Mouse (Mus musculus) forebrain, embryonic 16.5 days (tissue): ENCODE results near the gene Csf2rb. TPM values are rescaled to one million over a fixed set of nuclear protein-coding genes. Genes with fewer than 3 reads are reported as not detected.
A peak's percentile ranks its signal among the peaks of the same experiment; 100 is the strongest.

Experiments
- ATAC-seq: fragments of 200-750 bp; cut with Nextera tagmentation; 2 replicates; pipeline ENCODE4 v1.8.0; 2017; ENCODE audit warnings: mild to moderate bottlenecking, moderate library complexity
- H3K27ac ChIP-seq: fragments of 300-500 bp; sonication (generic); 2 replicates; pipeline ENCODE4 v1.5.1; 2014; ENCODE audit warnings: low read length, control low read depth
- H3K27me3 ChIP-seq: fragments of 300-500 bp; sonication (generic); replicated peaks from 2 replicates; pipeline ENCODE4 v1.6.1; 2014; ENCODE audit warnings: low read length; ENCODE audit not compliant: control insufficient read depth, insufficient read depth
- H3K36me3 ChIP-seq: fragments of 300-500 bp; sonication (generic); 2 replicates; pipeline ENCODE4 v1.6.1; 2014; ENCODE audit not compliant: control insufficient read depth, insufficient read depth
- H3K4me1 ChIP-seq: fragments of 300-500 bp; sonication (generic); replicated peaks from 2 replicates; pipeline ENCODE4 v1.6.1; 2014; ENCODE audit warnings: low read length; ENCODE audit not compliant: control insufficient read depth, insufficient read depth
- H3K4me2 ChIP-seq: fragments of 300-500 bp; sonication (generic); 2 replicates; pipeline ENCODE4 v1.6.1; 2014; ENCODE audit warnings: mild to moderate bottlenecking, low read length, control low read depth
- H3K4me3 ChIP-seq: fragments of 300-500 bp; sonication (generic); replicated peaks from 2 replicates; pipeline ENCODE4 v1.5.1; 2014; ENCODE audit warnings: mild to moderate bottlenecking, low read length, control low read depth
- H3K9ac ChIP-seq: fragments of 300-500 bp; sonication (generic); replicated peaks from 2 replicates; pipeline ENCODE4 v1.6.1; 2014; ENCODE audit warnings: low read depth, low read length, control low read depth
- H3K9me3 ChIP-seq: fragments of 300-500 bp; sonication (generic); 2 replicates; pipeline ENCODE4 v1.6.1; 2016; ENCODE audit warnings: low read length; ENCODE audit not compliant: control insufficient read depth
- WGBS: fragments of 180-500 bp; shearing (Covaris S2); extraction: QIAGEN DNeasy Blood & Tissue Kit; methylation state at CpG from one replicate; pipeline ENCODE4 v1.1.7; 2014; 5-methylcytosine and 5-hydroxymethylcytosine counted together
- microRNA-seq: library from miRNA; unstranded; fragments of <30 nt; microRNA quantifications from one replicate; pipeline ENCODE4, GENCODE M21; 2017
- polyA plus RNA-seq: library from polyadenylated mRNA; unstranded; fragments of >200 nt; fragmentation: Nextera tagmentation; extraction: Ambion mirVana; gene quantifications from 2 replicates; pipeline ENCODE4 v1.2.1, GENCODE M21; 2015

Gene Csf2rb
- polyA plus RNA-seq, 1 experiment from 2014 or later, result 0.27 TPM

GRCm38 (mm10) chr15:78403301-78403741, 77.8 kb downstream of the Csf2rb start:
- Histone ChIP-seq H3K36me3 (no peaks in the 10 kb centered on the region), H3K27me3 (peaks cover 3% of the 10 kb centered on the region; the same call in 1 of the 2 replicates), H3K9me3 (no peaks in the 10 kb centered on the region), H3K9ac (peak overlapping the region; percentile 16; the same call in 1 of the 2 replicates), H3K4me1 (peaks cover 46% of the 10 kb centered on the region), H3K4me2 (0 out of 2 replicates have a peak overlapping the region, but pooled peaks have one; percentile 12), H3K4me3 (no peak overlapping the region), H3K27ac (peak overlapping the region; percentile 35)
- 48% methylated on average over 3 of the region's 3 CpGs for WGBS
- no peak for ATAC-seq

Small RNA genes within 50 kb of the gene (microRNA-seq; reads per million reads assigned to microRNA genes)
- gene Mir7676-1, result not detected
- gene Mir7676-2, result not detected

Other genes with a start within 250 kb of the Csf2rb start
- gene Cacng2, start 205.7 kb upstream of the Csf2rb start, polyA plus RNA-seq, result 6.9 and 7.1 TPM in 2 replicates
- 113 and 114 TPM in 2 replicates for gene Ift27, start 151.6 kb upstream of the Csf2rb start, polyA plus RNA-seq
- not detected in 2 replicates for gene Pvalb, start 119.4 kb upstream of the Csf2rb start, polyA plus RNA-seq
- gene Ncf4, start 81.0 kb upstream of the Csf2rb start, polyA plus RNA-seq, result 0.53 and 0.83 TPM in 2 replicates
- 0.06 and 0.15 TPM in 2 replicates for gene Csf2rb2, start 20.0 kb upstream of the Csf2rb start, polyA plus RNA-seq
- gene Tex33, start 70.2 kb downstream of the Csf2rb start, polyA plus RNA-seq, result not detected in 2 replicates
- 25.1 and 28.4 TPM in 2 replicates for gene Tst, start 80.2 kb downstream of the Csf2rb start, polyA plus RNA-seq
- 4.4 and 5.0 TPM in 2 replicates for gene Mpst, start 80.7 kb downstream of the Csf2rb start, polyA plus RNA-seq
- gene Kctd17, start 102.8 kb downstream of the Csf2rb start, polyA plus RNA-seq, result 105 and 141 TPM in 2 replicates
- gene Tmprss6, start 142.9 kb downstream of the Csf2rb start, polyA plus RNA-seq, result 0.06 and 0.22 TPM in 2 replicates
- not detected in 2 replicates for gene Il2rb, start 169.5 kb downstream of the Csf2rb start, polyA plus RNA-seq
- gene C1qtnf6, start 205.7 kb downstream of the Csf2rb start, polyA plus RNA-seq, result 5.6 and 6.4 TPM in 2 replicates
- 1.1 and 1.8 TPM in 2 replicates for gene Sstr3, start 218.9 kb downstream of the Csf2rb start, polyA plus RNA-seq
- 3.6 and 5.1 TPM in 2 replicates for gene Rac2, start 247.0 kb downstream of the Csf2rb start, polyA plus RNA-seq